Mouse (Mus musculus) retina, postnatal 7 days (tissue): Measurements from ENCODE around the gene Wdr83.
"Not testable (repeated sequence)": the region's sequence is repeated elsewhere in the genome, so short reads cannot be mapped to it uniquely, and the experiment has no call there.

Experiments used
- DNase-seq: peaks from one replicate; pipeline ENCODE4 v3.0.0-alpha.2; 2012; ENCODE audit warnings: low read depth, low spot score

The Wdr83 gene

GRCm38 (mm10) chr8:85081216-85081555 is at the start of gene Wdr83:
Gene Wdr83, minus strand, starts transcription at chr8:85081306.
- DNase-seq: no peak

- no peak for DNase-seq
These were observed 42.6 kb upstream of the Wdr83 start for GRCm38 (mm10) chr8:85123691-85124090.

GRCm38 (mm10) chr8:85122995-85123394 is 41.9 kb upstream of the Wdr83 start, which contains the start of gene Zfp791:
Gene Zfp791, minus strand, starts transcription at chr8:85123095.
- DNase-seq: no peak

- DNase-seq: not testable (repeated sequence)
These were observed 39.1 kb upstream of the Wdr83 start for GRCm38 (mm10) chr8:85120251-85120650.

- peak; percentile 61 for DNase-seq
These were observed 38.2 kb upstream of the Wdr83 start for GRCm38 (mm10) chr8:85119052-85119981.

GRCm38 (mm10) chr8:85116984-85117383 is 35.9 kb upstream of the Wdr83 start:
- no peak for DNase-seq

- DNase-seq: no peak
These were observed 34.4 kb upstream of the Wdr83 start for GRCm38 (mm10) chr8:85115501-85115900.

- no peak for DNase-seq
These were observed 32.1 kb upstream of the Wdr83 start for GRCm38 (mm10) chr8:85113241-85113640.

GRCm38 (mm10) chr8:85100076-85100665 is 19.1 kb upstream of the Wdr83 start:
- DNase-seq: no peak

GRCm38 (mm10) chr8:85096850-85097249 is 15.7 kb upstream of the Wdr83 start:
- no peak for DNase-seq

- no peak for DNase-seq
These were observed 15.1 kb upstream of the Wdr83 start for GRCm38 (mm10) chr8:85096196-85096595.

GRCm38 (mm10) chr8:85095566-85095965 is 14.5 kb upstream of the Wdr83 start:
- DNase-seq: no peak

- DNase-seq: no peak
These were observed 13.9 kb upstream of the Wdr83 start for GRCm38 (mm10) chr8:85095051-85095450.

GRCm38 (mm10) chr8:85091526-85092090 is 10.5 kb upstream of the Wdr83 start:
- DNase-seq: no peak

- DNase-seq: no peak
These were observed 9.8 kb upstream of the Wdr83 start for GRCm38 (mm10) chr8:85090856-85091255.

GRCm38 (mm10) chr8:85088771-85089170 is 7.7 kb upstream of the Wdr83 start:
- DNase-seq: no peak

GRCm38 (mm10) chr8:85086238-85086637 is 5.1 kb upstream of the Wdr83 start:
- DNase-seq: no peak

GRCm38 (mm10) chr8:85084633-85085032 is 3.5 kb upstream of the Wdr83 start:
- DNase-seq: no peak

- peak; percentile 66 for DNase-seq
These were observed 2.2 kb upstream of the Wdr83 start, which contains the start of gene Man2b1 for GRCm38 (mm10) chr8:85083108-85083813. Gene Man2b1, plus strand, starts transcription at chr8:85083270.

GRCm38 (mm10) chr8:85082169-85082568 is 1.1 kb upstream of the Wdr83 start:
- not testable (repeated sequence) for DNase-seq

GRCm38 (mm10) chr8:85080532-85081215 is 432 bp downstream of the Wdr83 start, which contains the start of gene Wdr83os:
Gene Wdr83os, plus strand, starts transcription at chr8:85080740.
- DNase-seq: peak; percentile 67
